Mouse (Mus musculus): ENCODE results near the gene Dnmbp. TPM values are rescaled to one million over a fixed set of nuclear protein-coding genes. Genes with fewer than 3 reads are reported as not detected.

Dnmbp gene
- polyA plus RNA-seq, 1 experiment = 53.4 TPM

- 12% methylated on average over 3 of the region's 3 CpGs for WGBS
- Histone ChIP-seq H3K36me3 (ENCODE audit: control insufficient read depth, insufficient read depth, low read length) (peaks cover 5% of the 10 kb centered on the region; the same call in 1 of the 2 replicates), H3K4me1 (ENCODE audit: control insufficient read depth, insufficient read depth, insufficient read length, low read length) (peaks cover 43% of the 10 kb centered on the region), H3K27me3 (ENCODE audit: control insufficient read depth, insufficient read depth, low read length) (no peaks in the 10 kb centered on the region), H3K4me3 (ENCODE audit: low read depth, low read length) (no peak overlapping the region), H3K27ac (ENCODE audit: insufficient read depth, low read depth, low read length) (no peak overlapping the region)
- TF ChIP-seq CTCF (IDR thresholded peaks at IDR 0.05; ENCODE audit: extremely low read depth, insufficient read length, insufficient replicate concordance, low read depth, low read length) (no peak), POLR2A (IDR thresholded peaks at IDR 0.05; ENCODE audit: low read depth, low read length) (no peak)
Observed at GRCm38 (mm10) chr19:43880420-43880819, 59.6 kb downstream of the Dnmbp start.

- H3K4me3 ChIP-seq (ENCODE audit: low read depth, low read length) = peak overlapping the region; percentile 68
- H3K4me1 ChIP-seq (ENCODE audit: control insufficient read depth, insufficient read depth, insufficient read length, low read length) = peaks cover 49% of the 10 kb centered on the region
- 3% methylated on average over 41 of the region's 41 CpGs for WGBS
- H3K27ac ChIP-seq (ENCODE audit: insufficient read depth, low read depth, low read length) = no peak overlapping the region; the same call in 1 of the 2 replicates
- TF ChIP-seq CTCF (IDR thresholded peaks at IDR 0.05; ENCODE audit: extremely low read depth, insufficient read length, insufficient replicate concordance, low read depth, low read length) (0 out of 2 replicates have a peak, but pooled peaks have one; percentile 9), POLR2A (IDR thresholded peaks at IDR 0.05; ENCODE audit: low read depth, low read length) (no peak; the same call in 1 of the 2 replicates)
- no peaks in the 10 kb centered on the region for H3K27me3 ChIP-seq (ENCODE audit: control insufficient read depth, insufficient read depth, low read length)
- H3K36me3 ChIP-seq (ENCODE audit: control insufficient read depth, insufficient read depth, low read length) = peaks cover 7% of the 10 kb centered on the region
Observed at GRCm38 (mm10) chr19:43879401-43880212, 60.4 kb downstream of the Dnmbp start.

- no peak overlapping the region for H3K27ac ChIP-seq (ENCODE audit: insufficient read depth, low read depth, low read length)
- H3K4me1 ChIP-seq (ENCODE audit: control insufficient read depth, insufficient read depth, insufficient read length, low read length) = peaks cover 45% of the 10 kb centered on the region
Observed at GRCm38 (mm10) chr19:43878111-43879092, 61.6 kb downstream of the Dnmbp start.

GRCm38 (mm10) chr19:43877364-43877763 is 62.6 kb downstream of the Dnmbp start:
- peaks cover 21% of the 10 kb centered on the region for H3K36me3 ChIP-seq (ENCODE audit: control insufficient read depth, insufficient read depth, low read length)
- no peak for TF ChIP-seq POLR2A (IDR thresholded peaks at IDR 0.05; ENCODE audit: low read depth, low read length)
- no peak for TF ChIP-seq CTCF (IDR thresholded peaks at IDR 0.05; ENCODE audit: extremely low read depth, insufficient read length, insufficient replicate concordance, low read depth, low read length)
- peak overlapping the region; percentile 17; the same call in 1 of the 2 replicates for H3K27ac ChIP-seq (ENCODE audit: insufficient read depth, low read depth, low read length)
- H3K27me3 ChIP-seq (ENCODE audit: control insufficient read depth, insufficient read depth, low read length) = no peaks in the 10 kb centered on the region
- H3K4me1 ChIP-seq (ENCODE audit: control insufficient read depth, insufficient read depth, insufficient read length, low read length) = peaks cover 42% of the 10 kb centered on the region
- 35% methylated on average over 8 of the region's 8 CpGs for WGBS
- no peak overlapping the region for H3K4me3 ChIP-seq (ENCODE audit: low read depth, low read length)

More at GRCm38 (mm10) chr19:43878111-43879092, 61.6 kb downstream of the Dnmbp start:
- 29% methylated on average over 17 of the region's 17 CpGs for WGBS
- peak overlapping the region; percentile 21 for H3K4me3 ChIP-seq (ENCODE audit: low read depth, low read length)
- peaks cover 12% of the 10 kb centered on the region for H3K36me3 ChIP-seq (ENCODE audit: control insufficient read depth, insufficient read depth, low read length)
- H3K27me3 ChIP-seq (ENCODE audit: control insufficient read depth, insufficient read depth, low read length) = no peaks in the 10 kb centered on the region
- no peak for TF ChIP-seq CTCF (IDR thresholded peaks at IDR 0.05; ENCODE audit: extremely low read depth, insufficient read length, insufficient replicate concordance, low read depth, low read length)
- TF ChIP-seq POLR2A (IDR thresholded peaks at IDR 0.05; ENCODE audit: low read depth, low read length) = no peak

GRCm38 (mm10) chr19:43875996-43876395 is 64.0 kb downstream of the Dnmbp start:
- 34% methylated on average over 2 of the region's 2 CpGs for WGBS
- Histone ChIP-seq H3K36me3 (ENCODE audit: control insufficient read depth, insufficient read depth, low read length) (peaks cover 31% of the 10 kb centered on the region), H3K4me3 (ENCODE audit: low read depth, low read length) (no peak overlapping the region), H3K27ac (ENCODE audit: insufficient read depth, low read depth, low read length) (no peak overlapping the region; the same call in 1 of the 2 replicates), H3K27me3 (ENCODE audit: control insufficient read depth, insufficient read depth, low read length) (no peaks in the 10 kb centered on the region), H3K4me1 (ENCODE audit: control insufficient read depth, insufficient read depth, insufficient read length, low read length) (peaks cover 38% of the 10 kb centered on the region)
- TF ChIP-seq CTCF (IDR thresholded peaks at IDR 0.05; ENCODE audit: extremely low read depth, insufficient read length, insufficient replicate concordance, low read depth, low read length) = no peak
- TF ChIP-seq POLR2A (IDR thresholded peaks at IDR 0.05; ENCODE audit: low read depth, low read length) = no peak

- WGBS = 87% methylated on average over 11 of the region's 11 CpGs
- Histone ChIP-seq H3K27ac (ENCODE audit: insufficient read depth, low read depth, low read length) (peak overlapping the region; percentile 21; the same call in 1 of the 2 replicates), H3K4me3 (ENCODE audit: low read depth, low read length) (no peak overlapping the region), H3K4me1 (ENCODE audit: control insufficient read depth, insufficient read depth, insufficient read length, low read length) (peaks cover 24% of the 10 kb centered on the region), H3K36me3 (ENCODE audit: control insufficient read depth, insufficient read depth, low read length) (peaks cover 45% of the 10 kb centered on the region), H3K27me3 (ENCODE audit: control insufficient read depth, insufficient read depth, low read length) (no peaks in the 10 kb centered on the region)
- TF ChIP-seq CTCF (IDR thresholded peaks at IDR 0.05; ENCODE audit: extremely low read depth, insufficient read length, insufficient replicate concordance, low read depth, low read length) (no peak), POLR2A (IDR thresholded peaks at IDR 0.05; ENCODE audit: low read depth, low read length) (no peak)
Observed at GRCm38 (mm10) chr19:43874351-43874750, 65.6 kb downstream of the Dnmbp start.

All from small intestine, adult 2 months (tissue).